Mouse (Mus musculus) spleen, adult 12 weeks (tissue): Measurements from ENCODE around the gene Nanos3.

Experiments used
- DNase-seq: peaks from one replicate; pipeline ENCODE4 v3.0.0; 2022; ENCODE audit warnings: low spot score

Gene Nanos3

GRCm38 (mm10) chr8:84183261-84184084 is 1.5 kb downstream of the Nanos3 start:
- no peak for DNase-seq

- no peak for DNase-seq
Measured at GRCm38 (mm10) chr8:84182833-84183232, 2.2 kb downstream of the Nanos3 start.

- DNase-seq = no peak
Measured at GRCm38 (mm10) chr8:84180530-84181190, 4.4 kb downstream of the Nanos3 start.

GRCm38 (mm10) chr8:84179946-84180345 is 5.1 kb downstream of the Nanos3 start:
- no peak for DNase-seq

GRCm38 (mm10) chr8:84178592-84178991 is 6.4 kb downstream of the Nanos3 start:
- DNase-seq = no peak

DNA sequence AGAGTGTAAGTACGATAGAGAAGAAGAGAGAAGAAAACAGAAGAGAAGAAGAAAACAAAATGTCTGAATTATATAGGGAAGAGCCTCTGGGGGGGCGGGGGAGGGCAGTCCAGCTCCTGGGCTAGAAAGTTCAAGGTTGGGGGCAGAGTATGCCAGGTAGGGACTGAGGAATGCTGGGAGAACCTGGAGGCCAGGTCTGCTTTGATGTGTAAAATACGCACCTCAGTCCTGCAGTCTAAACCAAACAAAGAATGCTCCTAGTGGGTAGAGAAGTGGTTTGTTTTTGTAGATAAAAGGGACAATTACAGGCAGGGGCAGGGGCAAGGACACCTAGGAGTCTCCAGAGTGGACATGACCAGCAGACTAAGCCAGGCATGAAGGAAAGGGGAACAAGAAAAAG is 7.6 kb downstream of the Nanos3 start:
- DNase-seq = no peak

DNA sequence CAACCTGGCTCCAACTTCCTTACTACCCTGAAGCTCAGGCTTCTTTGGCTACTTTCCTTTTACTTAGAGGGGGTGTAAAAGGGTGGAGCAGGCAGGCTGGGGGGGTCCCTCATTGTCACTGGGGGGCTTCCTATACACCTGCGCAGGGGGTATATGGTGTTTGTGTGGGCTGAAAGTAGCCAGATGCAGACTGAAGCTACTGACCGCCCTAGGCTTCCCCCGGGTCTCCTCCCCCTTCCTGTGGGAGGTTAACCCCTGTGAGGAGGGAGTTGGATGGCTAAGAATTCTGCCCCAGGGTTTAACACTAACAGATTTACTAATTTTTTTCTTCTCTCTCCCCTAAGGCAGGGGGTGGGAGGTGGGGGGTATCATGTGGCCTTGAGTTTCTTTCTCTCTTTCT is 8.5 kb downstream of the Nanos3 start:
- no peak for DNase-seq

- no peak for DNase-seq
Measured at GRCm38 (mm10) chr8:84173861-84174260, 11.2 kb downstream of the Nanos3 start.

GRCm38 (mm10) chr8:84170096-84170495 is 14.9 kb downstream of the Nanos3 start:
- no peak for DNase-seq

GRCm38 (mm10) chr8:84167696-84168095 is 17.3 kb downstream of the Nanos3 start:
- DNase-seq = no peak

DNA sequence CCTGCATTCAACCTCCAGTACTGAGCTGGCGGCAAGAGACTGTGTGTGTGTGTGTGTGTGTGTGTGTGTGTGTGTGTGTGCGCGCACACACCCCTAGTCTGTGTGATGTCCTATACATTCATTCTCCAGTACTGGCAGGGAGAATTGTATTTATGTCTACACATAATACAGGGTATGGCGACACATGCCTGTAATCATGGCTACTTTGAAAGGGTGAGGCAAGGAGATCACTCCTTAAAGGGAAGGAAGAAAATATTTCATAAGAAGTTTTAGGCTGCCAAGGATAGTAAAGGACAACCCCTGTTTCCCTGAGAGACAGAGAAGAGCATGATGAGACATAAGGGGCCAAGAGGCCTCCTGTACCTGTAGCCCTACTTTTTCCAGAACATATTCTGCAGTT is 27.4 kb downstream of the Nanos3 start:
- no peak for DNase-seq

GRCm38 (mm10) chr8:84149181-84149580 is 35.8 kb downstream of the Nanos3 start:
- DNase-seq = no peak

- no peak for DNase-seq
Measured at GRCm38 (mm10) chr8:84148531-84148850, 36.5 kb downstream of the Nanos3 start.

GRCm38 (mm10) chr8:84147769-84148530 is 37.1 kb downstream of the Nanos3 start, which contains the start of the genes Cc2d1a and 4930432K21Rik:
Cc2d1a (minus strand) TSS chr8:84147936.
4930432K21Rik (plus strand) TSS chr8:84148025.
- peak; percentile 83 for DNase-seq

DNA sequence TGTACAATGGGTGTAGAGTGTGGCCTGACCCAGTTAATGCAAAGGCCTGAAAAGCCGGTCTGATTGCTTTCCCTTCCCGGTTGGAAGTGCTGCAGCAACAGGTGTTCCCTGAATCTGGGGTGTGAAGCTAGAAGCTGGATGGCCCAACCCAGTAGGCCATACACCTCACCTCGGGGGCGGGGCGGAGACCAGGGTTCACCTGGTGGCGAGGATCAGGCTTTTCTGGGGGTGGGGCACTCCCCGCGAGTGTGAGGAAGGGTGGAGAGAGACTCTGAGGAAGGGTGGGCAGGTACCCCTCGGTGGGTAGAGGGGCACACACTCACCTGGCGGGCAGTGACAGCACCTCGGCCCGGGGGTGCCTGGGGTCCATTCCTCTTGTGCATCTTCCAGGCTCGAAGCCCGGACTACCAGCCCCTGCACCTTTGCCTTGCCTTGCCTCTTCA is 37.7 kb downstream of the Nanos3 start:
- DNase-seq = no peak

GRCm38 (mm10) chr8:84144636-84145245 is 40.3 kb downstream of the Nanos3 start:
- no peak for DNase-seq

DNA sequence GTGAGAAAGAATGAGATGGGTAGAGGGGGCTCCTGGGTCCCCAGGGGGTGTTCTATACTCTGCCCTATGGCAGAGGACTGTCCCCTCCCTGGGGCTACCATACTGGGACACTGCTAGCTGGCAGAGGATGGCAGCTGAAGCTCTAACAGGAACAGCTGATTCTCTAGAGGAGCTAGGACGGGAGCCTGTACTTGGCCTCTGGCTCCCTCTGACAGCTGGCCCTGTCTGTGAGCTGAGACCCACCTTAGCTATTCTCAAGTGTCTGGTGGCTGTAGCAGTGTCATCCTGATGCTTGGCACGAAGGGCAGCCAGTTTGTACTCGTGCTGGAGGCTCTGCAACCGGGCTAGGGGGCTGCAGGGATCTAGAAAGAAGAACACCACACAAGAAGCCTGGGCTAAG is 44.2 kb downstream of the Nanos3 start:
- no peak for DNase-seq

- no peak for DNase-seq
Measured at GRCm38 (mm10) chr8:84137848-84138247, 47.2 kb downstream of the Nanos3 start.

DNA sequence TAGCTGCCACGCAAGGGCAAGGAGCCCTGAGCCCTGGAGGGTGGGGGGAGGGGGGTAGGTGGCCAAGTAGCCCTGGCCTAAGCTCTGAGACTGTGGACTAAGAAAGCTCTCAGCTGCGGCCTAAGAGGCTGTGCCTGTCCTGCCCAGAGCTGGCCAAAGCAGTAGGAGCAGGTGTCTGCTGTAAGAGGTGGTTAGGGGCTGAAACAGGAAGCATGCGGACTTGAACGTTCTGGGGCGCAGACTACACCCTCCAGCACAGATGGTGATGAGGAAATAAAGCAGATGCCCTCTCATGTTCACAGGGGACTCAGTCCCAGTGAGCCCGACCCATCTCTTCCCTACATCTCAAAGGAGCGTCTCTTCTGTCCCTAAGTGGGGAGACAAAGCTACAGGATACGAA is 52.8 kb downstream of the Nanos3 start:
- no peak for DNase-seq

DNA sequence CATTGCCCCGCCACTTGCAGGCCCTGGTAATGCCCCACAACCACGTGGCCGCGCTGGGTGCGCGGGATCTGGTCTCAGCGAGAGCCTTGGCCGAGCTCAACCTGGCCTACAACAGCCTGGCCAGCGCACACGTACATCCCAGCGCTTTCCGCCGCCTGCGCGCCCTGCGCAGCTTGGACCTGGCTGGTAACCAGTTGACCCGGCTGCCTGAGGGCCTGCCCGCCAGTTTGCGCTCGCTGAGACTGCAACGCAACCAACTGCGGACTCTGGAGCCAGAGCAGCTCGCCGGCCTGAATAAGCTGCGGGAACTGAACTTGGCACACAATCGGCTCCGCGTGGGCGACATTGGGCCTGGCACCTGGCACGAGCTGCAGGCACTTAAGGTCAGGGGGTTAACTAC is 54.2 kb downstream of the Nanos3 start:
- no peak for DNase-seq

GRCm38 (mm10) chr8:84128277-84128676 is 56.7 kb downstream of the Nanos3 start:
- DNase-seq = no peak

DNA sequence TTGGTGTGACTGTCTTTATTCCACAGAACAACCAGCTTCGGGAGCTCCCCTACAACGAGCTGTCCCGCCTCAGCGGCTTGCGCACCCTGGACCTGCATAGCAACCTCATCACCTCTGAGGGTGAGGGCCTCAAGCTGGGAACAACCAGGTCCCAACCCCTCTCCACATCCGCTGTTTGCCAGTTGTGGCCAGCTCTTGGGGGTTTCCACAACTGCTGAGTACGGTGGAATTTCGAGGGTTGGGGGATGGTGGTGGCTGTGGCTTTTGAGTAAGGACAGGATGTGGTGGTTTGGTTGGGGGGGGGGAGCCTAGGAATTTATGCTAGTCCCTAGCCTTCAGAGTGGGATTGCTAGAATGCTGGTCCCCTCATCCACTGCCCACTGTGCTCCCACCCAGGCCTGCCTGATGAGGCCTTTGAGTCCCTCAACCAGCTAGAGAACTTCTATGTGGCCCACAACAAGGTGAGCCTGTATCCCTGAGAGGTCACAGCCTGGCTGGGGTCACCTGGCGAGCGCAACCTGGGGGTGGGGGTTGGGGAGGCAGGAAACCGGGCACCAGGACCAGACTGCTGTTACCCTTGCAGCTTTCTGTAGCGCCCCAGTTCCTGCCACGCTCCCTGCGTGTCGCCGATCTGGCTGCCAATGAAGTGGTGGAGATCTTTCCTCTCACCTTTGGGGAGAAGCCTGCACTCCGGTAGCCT is 57.7 kb downstream of the Nanos3 start:
- no peak for DNase-seq
